Mouse (Mus musculus) E14TG2a.4 (cell line): Measurements from ENCODE around the gene Myo7a.

Experiments
- CTCF ChIP-seq: conservative IDR thresholded peaks from 2 replicates; pipeline ENCODE4 v1.5.1; 2014; ENCODE audit warnings: low read length
- NANOG ChIP-seq: IDR thresholded peaks from 2 replicates; pipeline ENCODE4 v1.6.1; 2014; ENCODE audit warnings: borderline replicate concordance, low read length, mixed read lengths

DNA sequence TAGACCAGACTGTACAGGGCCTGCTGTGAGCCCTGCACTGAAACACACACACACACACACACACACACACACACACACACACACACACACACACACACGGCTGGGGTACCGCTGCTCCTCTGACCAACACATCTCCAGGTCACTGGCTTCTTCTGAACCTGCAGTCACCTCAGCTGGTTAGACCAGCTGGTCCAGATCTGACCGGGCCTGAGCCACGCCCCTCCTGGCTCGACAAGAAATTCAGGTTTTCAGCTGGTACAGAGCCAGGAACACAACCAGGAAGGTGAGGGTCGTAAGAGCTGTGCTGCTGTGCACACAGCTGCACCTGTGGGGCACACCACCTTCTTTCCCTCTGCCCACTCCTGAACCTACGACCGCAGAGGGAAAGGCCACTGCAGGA lies 39.2 kb upstream of the Myo7a start:
- TF ChIP-seq CTCF = no peak
- no peak for TF ChIP-seq NANOG
